Mouse (Mus musculus): ENCODE measurements around the gene Pimreg. TPM values are rescaled to one million over a fixed set of nuclear protein-coding genes. Genes with fewer than 3 reads are reported as not detected.

The Pimreg gene
- polyA plus RNA-seq (2015; fragmentation: Illumina TruSeq; extraction: RNeasy Lipid Tissue Mini Kit (QIAGEN cat#74804); ENCODE audit: low read depth, low replicate concordance): 0.51 TPM

DNA sequence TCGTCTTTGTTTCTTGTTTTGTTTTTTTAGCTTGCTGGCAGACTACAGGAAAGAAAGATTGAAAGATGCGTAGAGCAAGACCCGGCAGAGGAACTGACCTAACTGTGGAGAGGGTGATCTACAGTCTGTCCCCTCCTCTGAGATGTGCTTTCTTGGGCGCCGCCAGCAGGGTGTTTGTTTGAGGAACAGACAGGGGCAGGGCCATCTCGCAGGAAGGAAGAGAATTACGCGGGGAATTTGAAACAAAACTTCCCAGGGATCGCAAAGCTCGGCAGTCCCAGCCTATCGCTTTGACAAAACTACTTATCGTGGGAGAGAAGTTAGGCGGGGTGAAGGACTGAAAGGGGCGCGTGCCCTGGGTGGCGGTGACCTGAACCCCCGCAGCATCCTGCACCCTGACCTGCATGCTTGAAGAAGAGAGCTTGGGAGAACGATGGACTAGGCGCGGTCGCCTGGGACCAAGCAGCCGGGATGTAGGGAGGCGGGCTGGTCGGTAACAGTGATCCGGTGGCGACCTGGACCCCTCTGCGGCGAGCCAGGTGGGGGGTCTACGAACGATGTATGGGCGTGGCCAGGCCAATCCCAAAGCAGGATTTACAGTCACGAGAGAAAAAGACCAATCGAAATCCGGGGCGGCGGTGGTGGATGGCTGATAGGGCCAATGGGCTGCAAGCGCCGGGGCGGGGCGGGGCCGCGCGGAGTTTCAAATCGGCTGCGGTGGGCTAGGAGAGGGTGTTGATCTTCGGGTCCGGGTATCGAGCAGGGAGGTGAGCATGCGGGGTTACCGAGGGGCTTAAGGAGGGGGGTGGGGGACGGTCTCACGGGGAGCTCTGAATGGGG is at the start of gene Pimreg:
Pimreg (plus strand) TSS at position 265 of the 840 bp plus-strand sequence.

DNA sequence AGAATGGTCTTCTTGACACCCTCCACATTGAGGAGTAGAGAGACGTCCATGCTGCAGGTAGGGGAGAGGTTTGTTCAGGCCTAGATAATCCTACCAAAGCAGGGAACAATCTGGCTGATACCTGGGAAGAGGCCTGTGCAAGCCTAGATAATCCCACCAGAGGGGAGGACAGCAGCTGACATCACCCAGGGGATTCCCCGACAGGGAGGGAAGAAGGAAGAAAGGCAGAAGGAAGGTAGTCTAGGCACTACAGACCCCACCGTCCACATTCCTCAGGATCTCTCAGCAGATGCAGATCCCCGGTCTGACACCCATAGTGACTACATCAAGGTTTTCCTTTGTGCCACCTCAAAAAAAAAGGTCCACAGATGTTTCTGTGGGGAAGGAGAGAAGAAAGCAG is 4.4 kb upstream of the Pimreg start, which contains the start of gene Aipl1:
Aipl1 (minus strand) TSS at position 101 of the 400 bp plus-strand sequence.

Other genes with a start within 250 kb of the Pimreg start
- gene Aipl1, start 4.5 kb upstream of the Pimreg start, polyA plus RNA-seq (2015; fragmentation: Illumina TruSeq; extraction: RNeasy Lipid Tissue Mini Kit (QIAGEN cat#74804); ENCODE audit: low read depth, low replicate concordance): not detected
- 35.2 TPM for gene Pitpnm3, start 93.7 kb downstream of the Pimreg start, polyA plus RNA-seq (2015; fragmentation: Illumina TruSeq; extraction: RNeasy Lipid Tissue Mini Kit (QIAGEN cat#74804); ENCODE audit: low read depth, low replicate concordance)
- gene Gm43951, start 164.8 kb downstream of the Pimreg start, polyA plus RNA-seq (2015; fragmentation: Illumina TruSeq; extraction: RNeasy Lipid Tissue Mini Kit (QIAGEN cat#74804); ENCODE audit: low read depth, low replicate concordance): 5.2 TPM
- gene 4933427D14Rik, start 165.4 kb downstream of the Pimreg start, polyA plus RNA-seq (2015; fragmentation: Illumina TruSeq; extraction: RNeasy Lipid Tissue Mini Kit (QIAGEN cat#74804); ENCODE audit: low read depth, low replicate concordance): 15.1 TPM
- 74.5 TPM for gene Txndc17, start 165.5 kb downstream of the Pimreg start, polyA plus RNA-seq (2015; fragmentation: Illumina TruSeq; extraction: RNeasy Lipid Tissue Mini Kit (QIAGEN cat#74804); ENCODE audit: low read depth, low replicate concordance)
- 31.6 TPM for gene Med31, start 173.6 kb downstream of the Pimreg start, polyA plus RNA-seq (2015; fragmentation: Illumina TruSeq; extraction: RNeasy Lipid Tissue Mini Kit (QIAGEN cat#74804); ENCODE audit: low read depth, low replicate concordance)
- 9.1 TPM for gene Slc13a5, start 225.2 kb downstream of the Pimreg start, polyA plus RNA-seq (2015; fragmentation: Illumina TruSeq; extraction: RNeasy Lipid Tissue Mini Kit (QIAGEN cat#74804); ENCODE audit: low read depth, low replicate concordance)